Mouse (Mus musculus): ENCODE data around the gene Fmnl3. TPM values are rescaled to one million over a fixed set of nuclear protein-coding genes. Genes with fewer than 3 reads are reported as not detected.
A peak's percentile ranks its signal among the peaks of the same experiment; 100 is the strongest.

Fmnl3 gene
- total and polyA plus RNA-seq, 3 experiments = 24.2 to 49.3 (median 28.6) TPM

DNA sequence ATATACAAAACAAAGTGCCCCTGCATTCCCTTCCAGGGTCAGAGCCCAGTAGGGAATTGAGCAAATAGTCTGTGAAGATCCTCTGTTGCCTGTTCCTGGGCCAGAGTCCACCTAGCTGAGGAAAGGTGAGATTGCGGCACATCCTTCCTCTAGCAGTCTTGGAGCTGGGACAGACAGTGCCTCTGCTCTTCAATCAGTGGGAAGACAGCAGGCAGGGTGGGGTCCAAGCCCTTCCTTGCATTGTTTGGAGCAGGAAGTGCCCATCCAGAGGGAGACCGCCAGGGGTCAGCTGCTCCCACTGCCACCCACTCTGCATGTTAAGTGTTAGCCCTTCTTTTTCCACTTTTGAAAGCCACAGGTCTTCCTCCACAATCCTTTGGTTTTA is 53.0 kb downstream of the Fmnl3 start:
- Histone ChIP-seq H3K9ac (ENCODE audit: insufficient read depth, low read depth) (no peak overlapping the region), H3K4me2 (ENCODE audit: insufficient read depth, low read depth, poor library complexity, severe bottlenecking) (no peak overlapping the region), H3K79me2 (replicated peaks; ENCODE audit: control insufficient read depth, extremely low read depth, insufficient read depth, poor library complexity, severe bottlenecking) (no peaks in the 10 kb centered on the region), H3K9me3 (replicated peaks; ENCODE audit: low read length) (no peaks in the 10 kb centered on the region), H3K4me1 (ENCODE audit: control insufficient read depth in 1 of 2, insufficient read depth in 2 of 2) (no peaks in the 10 kb centered on the region; a peak in 1 of 4 replicates), H3K36me3 (replicated peaks in 1 of 2; ENCODE audit: control insufficient read depth in 1 of 2, insufficient read depth in 1 of 2, low read length in 1 of 2) (peaks cover 72 to 98% of the 10 kb centered on the region in 2 experiments), H3K27me3 (replicated peaks) (no peaks in the 10 kb centered on the region), H3K27ac (ENCODE audit: insufficient read depth, low read depth) (no peak overlapping the region), H3K4me3 (replicated peaks in 1 of 3; ENCODE audit: low read depth in 2 of 3, low read length in 2 of 3, poor library complexity in 1 of 3) (no peak overlapping the region)
- in situ Hi-C loops (cut with MboI; ENCODE audit: low pct_ligation_motif_present, low pct_unique_long_range_greater_than_20kb, low sequenced_read_pairs) = loop anchor here (10.0 kb wide), 1 partner anchor 58 kb away; the partner anchor contains the start of gene Fmnl3
- dilution Hi-C loops (cut with MboI; ENCODE audit: extremely low pct_ligation_motif_present, extremely low pct_unique_long_range_greater_than_20kb, low sequenced_read_pairs) = no loop called here
- TF ChIP-seq ZKSCAN1 (IDR thresholded peaks at IDR 0.05; ENCODE audit: borderline replicate concordance, low read depth, low read length) (no peak), USF1 (IDR thresholded peaks at IDR 0.05; ENCODE audit: low read depth, low read length) (no peak), TCF12 (IDR thresholded peaks at IDR 0.05; ENCODE audit: low read depth, low read length) (no peak), CHD1 (IDR thresholded peaks at IDR 0.05; ENCODE audit: low read depth, low read length) (no peak), RCOR1 (conservative IDR thresholded peaks at IDR 0.05; ENCODE audit: low read depth, low read length) (no peak), MEF2A (IDR thresholded peaks at IDR 0.05; ENCODE audit: borderline replicate concordance, low read depth, low read length) (no peak), POLR2A (IDR thresholded peaks at IDR 0.05; ENCODE audit: low read depth, low read length) (no peak), ZNF384 (IDR thresholded peaks at IDR 0.05; ENCODE audit: low read depth, low read length) (no peak), MYC (IDR thresholded peaks at IDR 0.05; ENCODE audit: low read depth, low read length) (no peak)
- DNase-seq (ENCODE audit: extremely low read depth) = no peak

- no peak overlapping the region for H3K27ac ChIP-seq (ENCODE audit: insufficient read depth, low read depth)
- H3K36me3 ChIP-seq (replicated peaks in 1 of 2; ENCODE audit: control insufficient read depth in 1 of 2, insufficient read depth in 1 of 2, low read length in 1 of 2) = peaks cover 65 to 96% of the 10 kb centered on the region in 2 experiments
- DNase-seq (ENCODE audit: extremely low read depth) = peak; percentile 79
- no peak overlapping the region for H3K4me2 ChIP-seq (ENCODE audit: insufficient read depth, low read depth, poor library complexity, severe bottlenecking)
- dilution Hi-C loops (cut with MboI; ENCODE audit: extremely low pct_ligation_motif_present, extremely low pct_unique_long_range_greater_than_20kb, low sequenced_read_pairs) (no loop called here), in situ Hi-C loops (cut with MboI; ENCODE audit: low pct_ligation_motif_present, low pct_unique_long_range_greater_than_20kb, low sequenced_read_pairs) (loop anchor here (10.0 kb wide), 1 partner anchor 58 kb away; the partner anchor contains the start of gene Fmnl3)
- H3K27me3 ChIP-seq (replicated peaks) = no peaks in the 10 kb centered on the region
- no peaks in the 10 kb centered on the region for H3K9me3 ChIP-seq (replicated peaks; ENCODE audit: low read length)
- H3K4me1 ChIP-seq (ENCODE audit: control insufficient read depth in 1 of 2, insufficient read depth in 2 of 2) = no peaks in the 10 kb centered on the region; a peak in 1 of 4 replicates
- no peaks in the 10 kb centered on the region for H3K79me2 ChIP-seq (replicated peaks; ENCODE audit: control insufficient read depth, extremely low read depth, insufficient read depth, poor library complexity, severe bottlenecking)
- no peak overlapping the region for H3K4me3 ChIP-seq (replicated peaks in 1 of 3; ENCODE audit: low read depth in 2 of 3, low read length in 2 of 3, poor library complexity in 1 of 3)
- H3K9ac ChIP-seq (ENCODE audit: insufficient read depth, low read depth) = no peak overlapping the region
- TF ChIP-seq POLR2AphosphoS2 (IDR thresholded peaks at IDR 0.05; ENCODE audit: low read depth, low read length) (no peak), RAD21 (IDR thresholded peaks at IDR 0.05; ENCODE audit: low read depth, low read length) (peak; percentile 88), MYC (IDR thresholded peaks at IDR 0.05; ENCODE audit: low read depth, low read length) (no peak), EP300 (IDR thresholded peaks at IDR 0.05; ENCODE audit: low read length) (no peak), POLR2A (IDR thresholded peaks at IDR 0.05; ENCODE audit: low read depth, low read length) (peak; percentile 4; the same call in 1 of the 2 replicates), E2F4 (IDR thresholded peaks at IDR 0.05; ENCODE audit: insufficient replicate concordance, low read depth, low read length) (no peak), ZC3H11A (IDR thresholded peaks at IDR 0.05; ENCODE audit: low read depth, low read length) (peak; percentile 88), MEF2A (IDR thresholded peaks at IDR 0.05; ENCODE audit: borderline replicate concordance, low read depth, low read length) (no peak), GABPA (IDR thresholded peaks at IDR 0.05; ENCODE audit: insufficient replicate concordance, low read depth, low read length) (no peak), JUND (conservative IDR thresholded peaks at IDR 0.05; ENCODE audit: low read depth, low read length) (no peak), MAFK (IDR thresholded peaks at IDR 0.05; ENCODE audit: insufficient replicate concordance, low read length) (no peak), BHLHE40 (IDR thresholded peaks at IDR 0.05; ENCODE audit: low read depth, low read length) (no peak), TCF12 (IDR thresholded peaks at IDR 0.05; ENCODE audit: low read depth, low read length) (0 out of 2 replicates have a peak, but pooled peaks have one; percentile 12), MXI1 (IDR thresholded peaks at IDR 0.05; ENCODE audit: low read depth, low read length) (no peak), ELF1 (IDR thresholded peaks at IDR 0.05; ENCODE audit: low read depth, low read length) (peak; percentile 44; the same call in 1 of the 2 replicates), RCOR1 (conservative IDR thresholded peaks at IDR 0.05; ENCODE audit: low read depth, low read length) (no peak), KAT2A (IDR thresholded peaks at IDR 0.05; ENCODE audit: insufficient replicate concordance, low read length) (no peak), PAX5 (IDR thresholded peaks at IDR 0.05; ENCODE audit: low read length) (no peak), JUN (IDR thresholded peaks at IDR 0.05; ENCODE audit: insufficient read depth, low read depth, low read length) (no peak), HCFC1 (IDR thresholded peaks at IDR 0.05; ENCODE audit: low read depth, low read length) (no peak), SMC3 (IDR thresholded peaks at IDR 0.05; ENCODE audit: low read depth, low read length) (peak; percentile 95), USF1 (IDR thresholded peaks at IDR 0.05; ENCODE audit: low read depth, low read length) (no peak), NRF1 (IDR thresholded peaks at IDR 0.05; ENCODE audit: low read depth, low read length) (no peak), CTCF (conservative IDR thresholded peaks at IDR 0.05 in 1 of 2, IDR thresholded peaks at IDR 0.05 in 1 of 2; ENCODE audit: low read depth in 2 of 2, low read length in 2 of 2) (peak; percentile 92), NELFE (IDR thresholded peaks at IDR 0.05; ENCODE audit: low read depth, low read length) (no peak; the same call in 1 of the 2 replicates), MAZ (IDR thresholded peaks at IDR 0.05; ENCODE audit: low read depth, low read length) (no peak)
Measured at GRCm38 (mm10) chr15:99316314-99317266, 53.7 kb downstream of the Fmnl3 start.
